Mouse (Mus musculus) small intestine, adult 2 months (tissue): ENCODE measurements around the gene Idh2.

ENCODE experiments used
- CTCF ChIP-seq: fragments of 200-500 bp; IDR thresholded peaks from 2 replicates; pipeline ENCODE4 v1.5.1; 2012; ENCODE audit warnings: low read depth, mild to moderate bottlenecking, control low read depth, inconsistent platforms, low read length, moderate library complexity, mixed read lengths; ENCODE audit not compliant: insufficient replicate concordance, insufficient read length; ENCODE audit errors: extremely low read depth
- POLR2A ChIP-seq: fragments of 200-500 bp; IDR thresholded peaks from 2 replicates; pipeline ENCODE4 v1.6.1; 2012; ENCODE audit warnings: low read depth, mild to moderate bottlenecking, control low read depth, inconsistent platforms, low read length, moderate library complexity

DNA sequence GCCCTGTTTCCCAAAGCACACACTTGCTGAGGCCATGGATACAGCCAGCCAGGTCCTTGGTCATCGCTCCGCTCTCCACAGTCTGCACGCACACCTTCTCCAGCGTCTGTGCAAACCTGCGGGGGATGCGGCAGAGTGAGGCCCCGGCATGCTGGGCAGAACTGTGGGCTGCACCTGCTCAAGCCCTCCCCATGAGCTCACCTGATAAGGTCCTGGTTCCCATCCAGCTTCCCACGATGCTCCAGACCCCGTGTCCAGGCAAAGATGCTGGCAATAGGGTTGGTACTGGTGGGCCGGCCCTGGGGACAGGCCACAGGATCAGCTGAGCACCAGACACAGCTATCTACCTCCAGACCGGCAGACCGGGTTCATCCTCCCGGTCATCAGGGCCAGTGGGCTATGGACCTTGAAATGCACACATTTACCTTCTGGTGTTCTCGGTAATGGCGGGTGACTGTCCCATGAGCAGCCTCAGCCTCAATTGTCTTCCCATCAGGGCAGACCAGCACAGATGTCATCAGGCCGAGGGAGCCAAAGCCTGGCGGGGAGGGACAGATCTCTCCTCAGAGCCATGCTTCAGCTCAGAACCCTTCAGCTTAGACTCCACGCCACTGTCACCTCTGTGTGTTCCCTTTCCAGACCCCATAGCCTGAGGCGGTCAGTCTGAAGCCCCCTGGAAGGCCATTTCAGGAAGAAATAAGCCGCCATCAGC is 19.4 kb downstream of the Idh2 start:
- TF ChIP-seq POLR2A: no peak
- no peak for TF ChIP-seq CTCF
